Mouse (Mus musculus) CH12.LX (cell line): ENCODE measurements at regions not wholly inside any gene's neighbourhood (a gene's known extent, or its start where the extent isn't known, plus 50 kb on each side); places are given as distances from the start of the nearest gene placed in this dataset.

Source experiments
- DNase-seq: peaks from one replicate; pipeline ENCODE4 v3.0.0-alpha.2; 2013; ENCODE audit errors: extremely low read depth
- H3K27ac ChIP-seq: 2 replicates; pipeline ENCODE4 v1.5.1; 2012; ENCODE audit warnings: low read depth, mild to moderate bottlenecking, control low read depth, moderate library complexity; ENCODE audit not compliant: insufficient read depth
- H3K27me3 ChIP-seq: replicated peaks from 2 replicates; pipeline ENCODE3; 2012; ENCODE audit warnings: inconsistent platforms
- H3K36me3 ChIP-seq, 2 experiments: replicated peaks in 1 of 2; 2 replicates each; pipeline versions ENCODE3 to v1.6.1; 2012; ENCODE audit warnings: inconsistent platforms in 1 of 2, low read length in 1 of 2, mild to moderate bottlenecking in 1 of 2, mixed read lengths in 1 of 2, moderate library complexity in 1 of 2; ENCODE audit not compliant: control insufficient read depth in 1 of 2, insufficient read depth in 1 of 2
- H3K4me1 ChIP-seq, 2 experiments: 2 replicates each; pipeline ENCODE4 v1.6.1; 2012; ENCODE audit warnings: inconsistent platforms in 1 of 2, moderate library complexity in 1 of 2; ENCODE audit not compliant: insufficient read depth in 2 of 2, control insufficient read depth in 1 of 2
- H3K4me2 ChIP-seq: 2 replicates; pipeline ENCODE4 v1.6.1; 2012; ENCODE audit warnings: low read depth, mild to moderate bottlenecking, control low read depth; ENCODE audit not compliant: poor library complexity, insufficient read depth, severe bottlenecking
- H3K4me3 ChIP-seq, 3 experiments: fragments of 150-350 bp in 1 of 3; sonication (generic) in 1 of 3; replicated peaks in 1 of 3; 2 replicates each; pipeline versions ENCODE3 to v1.5.1; 2011 to 2012; ENCODE audit warnings: low read depth in 2 of 3, low read length in 2 of 3, mild to moderate bottlenecking in 2 of 3, moderate library complexity in 2 of 3, control low read depth in 1 of 3, improper control_type of control experiment in 1 of 3, inconsistent platforms in 1 of 3, mixed read lengths in 1 of 3; ENCODE audit not compliant: poor library complexity in 1 of 3
- H3K79me2 ChIP-seq: replicated peaks from 2 replicates; pipeline ENCODE4 v1.6.1; 2012; ENCODE audit warnings: mild to moderate bottlenecking, moderate library complexity; ENCODE audit not compliant: control insufficient read depth, poor library complexity, insufficient read depth, severe bottlenecking; ENCODE audit errors: extremely low read depth
- H3K9ac ChIP-seq: 2 replicates; pipeline ENCODE4 v1.6.1; 2012; ENCODE audit warnings: low read depth, mild to moderate bottlenecking, control low read depth, moderate library complexity; ENCODE audit not compliant: insufficient read depth
- H3K9me3 ChIP-seq: replicated peaks from 2 replicates; pipeline ENCODE3; 2012; ENCODE audit warnings: low read length, inconsistent platforms, mixed read lengths
- BHLHE40 ChIP-seq: IDR thresholded peaks from 2 replicates; pipeline ENCODE4 v1.6.1; 2011; ENCODE audit warnings: mild to moderate bottlenecking, low read depth, low read length, improper control_type of control experiment
- CHD2 ChIP-seq: IDR thresholded peaks from 2 replicates; pipeline ENCODE4 v1.6.1; 2011; ENCODE audit warnings: low read length, improper control_type of control experiment
- CTCF ChIP-seq, 2 experiments: IDR thresholded peaks in 1 of 2; conservative IDR thresholded peaks in 1 of 2; 2 replicates each; pipeline ENCODE4 v1.5.1; 2011 to 2012; ENCODE audit warnings: low read depth in 2 of 2, low read length in 2 of 2, improper control_type of control experiment in 1 of 2, inconsistent platforms in 1 of 2, mild to moderate bottlenecking in 1 of 2, moderate library complexity in 1 of 2
- EP300 ChIP-seq: IDR thresholded peaks from 2 replicates; pipeline ENCODE4 v1.6.1; 2011; ENCODE audit warnings: low read length, improper control_type of control experiment
- ETS1 ChIP-seq: conservative IDR thresholded peaks from 2 replicates; pipeline ENCODE4 v1.6.1; 2012; ENCODE audit warnings: low read depth, mild to moderate bottlenecking, inconsistent platforms, low read length, improper control_type of control experiment, moderate library complexity
- GABPA ChIP-seq: IDR thresholded peaks from 2 replicates; pipeline ENCODE4 v1.6.1; 2012; ENCODE audit warnings: low read depth, low read length, improper control_type of control experiment, inconsistent platforms; ENCODE audit not compliant: insufficient replicate concordance
- IRF4 ChIP-seq: IDR thresholded peaks from 2 replicates; pipeline ENCODE4 v1.6.1; 2014; ENCODE audit warnings: low read depth, mild to moderate bottlenecking, inconsistent platforms, low read length, improper control_type of control experiment
- JUN ChIP-seq: IDR thresholded peaks from 2 replicates; pipeline ENCODE4 v1.6.1; 2011; ENCODE audit warnings: low read depth, mild to moderate bottlenecking, low read length, improper control_type of control experiment, moderate library complexity; ENCODE audit not compliant: insufficient read depth
- JUND ChIP-seq: conservative IDR thresholded peaks from 2 replicates; pipeline ENCODE4 v1.6.1; 2011; ENCODE audit warnings: low read depth, low read length, improper control_type of control experiment
- KAT2A ChIP-seq: IDR thresholded peaks from 2 replicates; pipeline ENCODE4 v1.6.1; 2012; ENCODE audit warnings: low read length, improper control_type of control experiment, inconsistent platforms; ENCODE audit not compliant: insufficient replicate concordance
- MAFK ChIP-seq: IDR thresholded peaks from 2 replicates; pipeline ENCODE4 v1.6.1; 2011; ENCODE audit warnings: low read length, improper control_type of control experiment; ENCODE audit not compliant: insufficient replicate concordance
- MAZ ChIP-seq: IDR thresholded peaks from 2 replicates; pipeline ENCODE4 v1.6.1; 2012; ENCODE audit warnings: low read depth, mild to moderate bottlenecking, inconsistent platforms, low read length, improper control_type of control experiment, moderate library complexity
- MEF2A ChIP-seq: IDR thresholded peaks from 2 replicates; pipeline ENCODE4 v1.6.1; 2014; ENCODE audit warnings: low read depth, mild to moderate bottlenecking, inconsistent platforms, low read length, improper control_type of control experiment, borderline replicate concordance
- MYC ChIP-seq: IDR thresholded peaks from 2 replicates; pipeline ENCODE4 v1.6.1; 2011; ENCODE audit warnings: low read depth, mild to moderate bottlenecking, improper control_type of control experiment, low read length
- RAD21 ChIP-seq: IDR thresholded peaks from 2 replicates; pipeline ENCODE4 v1.6.1; 2011; ENCODE audit warnings: low read depth, mild to moderate bottlenecking, low read length, improper control_type of control experiment, moderate library complexity
- RCOR1 ChIP-seq: conservative IDR thresholded peaks from 2 replicates; pipeline ENCODE4 v1.6.1; 2012; ENCODE audit warnings: low read depth, mild to moderate bottlenecking, inconsistent platforms, low read length, improper control_type of control experiment
- SIN3A ChIP-seq: IDR thresholded peaks from 2 replicates; pipeline ENCODE4 v1.6.1; 2012; ENCODE audit warnings: low read length, improper control_type of control experiment, inconsistent platforms
- SMC3 ChIP-seq: IDR thresholded peaks from 2 replicates; pipeline ENCODE4 v1.6.1; 2011; ENCODE audit warnings: low read depth, low read length, improper control_type of control experiment
- TCF12 ChIP-seq: IDR thresholded peaks from 2 replicates; pipeline ENCODE4 v1.6.1; 2014; ENCODE audit warnings: low read depth, mild to moderate bottlenecking, inconsistent platforms, low read length, improper control_type of control experiment
- UBTF ChIP-seq: IDR thresholded peaks from 2 replicates; pipeline ENCODE4 v1.6.1; 2012; ENCODE audit warnings: low read depth, mild to moderate bottlenecking, inconsistent platforms, low read length, improper control_type of control experiment, moderate library complexity
- ZC3H11A ChIP-seq: IDR thresholded peaks from 2 replicates; pipeline ENCODE4 v1.6.1; 2012; ENCODE audit warnings: low read depth, mild to moderate bottlenecking, inconsistent platforms, low read length, improper control_type of control experiment
- ZKSCAN1 ChIP-seq: IDR thresholded peaks from 2 replicates; pipeline ENCODE4 v1.6.1; 2012; ENCODE audit warnings: low read depth, inconsistent platforms, low read length, improper control_type of control experiment, borderline replicate concordance
- ZNF384 ChIP-seq: IDR thresholded peaks from 2 replicates; pipeline ENCODE4 v1.6.1; 2012; ENCODE audit warnings: low read depth, low read length, improper control_type of control experiment, inconsistent platforms
- dilution Hi-C: fragments of 300-500 bp; cut with MboI; formaldehyde crosslinking; loops from 2 replicates; pipeline ENCODE4 v1.14.3; 2020; ENCODE audit warnings: low sequenced_read_pairs; ENCODE audit not compliant: extremely low pct_unique_long_range_greater_than_20kb, extremely low pct_ligation_motif_present
- in situ Hi-C: fragments of 300-500 bp; cut with MboI; formaldehyde crosslinking; loops from 3 replicates; pipeline ENCODE4 v1.14.3; 2019; ENCODE audit warnings: low sequenced_read_pairs, low pct_ligation_motif_present, low pct_unique_long_range_greater_than_20kb, mixed read lengths

DNA sequence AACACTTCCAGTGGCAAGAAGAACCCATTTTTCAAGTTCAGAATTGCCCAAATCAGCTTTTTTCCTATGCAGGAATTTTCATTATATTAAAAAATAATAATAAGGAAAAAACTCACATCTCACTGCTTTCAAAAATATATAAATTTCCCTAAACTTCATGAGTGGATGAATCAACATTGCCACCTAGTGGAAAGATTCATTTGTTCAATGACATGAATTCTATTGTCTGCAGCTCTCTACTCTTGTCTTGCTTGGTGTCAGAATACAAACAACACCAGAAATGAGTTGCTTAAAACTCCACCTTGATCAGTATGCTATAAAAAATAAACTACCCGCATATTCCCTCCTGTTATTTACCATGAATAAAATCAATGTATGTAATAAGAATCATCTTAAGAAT, 285.0 kb downstream of the Arap2 start:
- Histone ChIP-seq H3K36me3 (no peaks in the 10 kb centered on the region), H3K4me3 (no peak overlapping the region), H3K27ac (no peak overlapping the region), H3K4me2 (no peak overlapping the region), H3K4me1 (no peaks in the 10 kb centered on the region), H3K79me2 (no peaks in the 10 kb centered on the region), H3K9ac (no peak overlapping the region)
- dilution Hi-C loops = no loop called here
- DNase-seq = peak; percentile 26
- TF ChIP-seq RAD21 = peak; percentile 84
- no peak for TF ChIP-seq ZKSCAN1
- TF ChIP-seq ZC3H11A = no peak
- peak; percentile 16 to 61; a peak in 2 of 4 replicates for TF ChIP-seq CTCF (conservative IDR thresholded peaks at IDR 0.05 in 1 of 2, IDR thresholded peaks at IDR 0.05 in 1 of 2; ENCODE audit: low read depth in 2 of 2, low read length in 2 of 2)
- no peak for TF ChIP-seq MEF2A
- no peak for TF ChIP-seq TCF12
- peak; percentile 44 for TF ChIP-seq SMC3
- TF ChIP-seq, all 38 proteins: peak for 3
- no peaks in the 10 kb centered on the region for H3K27me3 ChIP-seq
- in situ Hi-C loops = no loop called here
- H3K9me3 ChIP-seq = no peaks in the 10 kb centered on the region

DNA sequence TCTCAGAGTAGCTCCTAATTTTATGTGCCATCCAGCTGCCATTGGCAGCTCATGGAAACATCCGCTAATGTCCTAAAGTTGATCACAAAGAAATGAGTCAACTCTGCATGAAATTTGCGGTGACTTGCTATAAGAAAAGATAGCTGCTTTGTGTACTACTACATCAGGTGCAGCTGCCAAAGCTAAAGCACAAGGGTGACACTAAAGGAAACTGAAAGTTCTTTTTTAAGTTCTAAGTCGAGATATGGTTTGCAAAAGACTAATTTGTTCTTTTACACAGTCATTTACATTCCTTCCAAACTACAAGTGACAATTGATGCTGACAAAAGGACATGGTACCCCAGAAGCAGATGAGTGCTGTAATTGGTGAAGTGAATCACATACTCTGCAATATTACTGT, 292.5 kb downstream of the Arap2 start:
- Histone ChIP-seq H3K4me3 (no peak overlapping the region), H3K9ac (no peak overlapping the region), H3K9me3 (no peaks in the 10 kb centered on the region), H3K4me2 (peak overlapping the region; percentile 82), H3K4me1 (peaks cover 0 to 12% of the 10 kb centered on the region in 2 experiments; a peak in 2 of 4 replicates), H3K27me3 (no peaks in the 10 kb centered on the region), H3K79me2 (no peaks in the 10 kb centered on the region), H3K27ac (no peak overlapping the region; the same call in 1 of the 2 replicates), H3K36me3 (no peaks in the 10 kb centered on the region)
- TF ChIP-seq RCOR1 = peak; percentile 52; the same call in 1 of the 2 replicates
- TF ChIP-seq CHD2 = peak; percentile 39; the same call in 1 of the 2 replicates
- no peak for TF ChIP-seq ZNF384
- peak; percentile 81 for TF ChIP-seq BHLHE40
- TF ChIP-seq JUND = peak; percentile 89
- no peak for TF ChIP-seq RAD21
- peak; percentile 66; the same call in 1 of the 2 replicates for TF ChIP-seq MAFK
- peak; percentile 89 for TF ChIP-seq IRF4
- peak; percentile 96 for TF ChIP-seq EP300
- peak; percentile 84 for TF ChIP-seq JUN
- peak; percentile 82 for TF ChIP-seq TCF12
- no peak for TF ChIP-seq GABPA
- TF ChIP-seq MYC = no peak
- no peak for TF ChIP-seq UBTF
- peak; percentile 50; the same call in 1 of the 2 replicates for TF ChIP-seq ETS1
- no peak for TF ChIP-seq KAT2A
- no peak for TF ChIP-seq ZC3H11A
- peak; percentile 90 for TF ChIP-seq MEF2A
- TF ChIP-seq MAZ = no peak
- TF ChIP-seq SIN3A = no peak
- in situ Hi-C loops = no loop called here
- dilution Hi-C loops = no loop called here
- DNase-seq = peak; percentile 64
